Mouse (Mus musculus) liver, embryonic 14.5 days (tissue): ENCODE measurements around the gene Mindy4b-ps. TPM values are rescaled to one million over a fixed set of nuclear protein-coding genes. Genes with fewer than 3 reads are reported as not detected.

ENCODE experiments used
- ATAC-seq: fragments of 200-750 bp; cut with Nextera tagmentation; 2 replicates; pipeline ENCODE4 v1.8.0; 2017; ENCODE audit warnings: moderate number of reproducible peaks, mild to moderate bottlenecking, moderate library complexity; ENCODE audit not compliant: insufficient read depth
- DNase-seq, 3 experiments: peaks; one replicate each; pipeline ENCODE4 v3.0.0-alpha.2; 2012 to 2013; ENCODE audit warnings: low read depth in 3 of 3, low spot score in 3 of 3
- H3K27ac ChIP-seq: fragments of 300-500 bp; sonication (generic); 2 replicates; pipeline ENCODE4 v1.5.1; 2014; ENCODE audit warnings: moderate library complexity, mild to moderate bottlenecking, control low read depth, inconsistent platforms
- H3K27me3 ChIP-seq: fragments of 300-500 bp; sonication (generic); 2 replicates; pipeline ENCODE4 v1.6.1; 2014; ENCODE audit warnings: mild to moderate bottlenecking, low read length, moderate library complexity; ENCODE audit not compliant: control insufficient read depth, insufficient read depth
- H3K36me3 ChIP-seq: fragments of 300-500 bp; sonication (generic); replicated peaks from 2 replicates; pipeline ENCODE4 v1.6.1; 2014; ENCODE audit warnings: low read depth; ENCODE audit not compliant: control insufficient read depth, insufficient read depth
- H3K4me1 ChIP-seq, 2 experiments: fragments of 200-500 bp in 1 of 2; fragments of 300-500 bp in 1 of 2; sonication (generic) in 1 of 2; replicated peaks; 2 replicates each; pipeline ENCODE4 v1.6.1; 2012 to 2014; ENCODE audit warnings: antibody characterized with exemption in 1 of 2, inconsistent platforms in 1 of 2, low read length in 1 of 2; ENCODE audit not compliant: control insufficient read depth in 2 of 2, insufficient read depth in 2 of 2
- H3K4me2 ChIP-seq: fragments of 300-500 bp; sonication (generic); 2 replicates; pipeline ENCODE4 v1.6.1; 2014; ENCODE audit warnings: low read depth, mild to moderate bottlenecking, control low read depth, moderate library complexity
- H3K4me3 ChIP-seq, 2 experiments: fragments of 200-500 bp in 1 of 2; fragments of 300-500 bp in 1 of 2; sonication (generic) in 1 of 2; 2 replicates each; pipeline ENCODE4 v1.5.1; 2012 to 2014; ENCODE audit warnings: low read depth in 2 of 2, low read length in 2 of 2, mild to moderate bottlenecking in 2 of 2, control low read depth in 1 of 2, inconsistent platforms in 1 of 2, moderate library complexity in 1 of 2; ENCODE audit not compliant: insufficient read depth in 1 of 2
- H3K9ac ChIP-seq: fragments of 300-500 bp; sonication (generic); replicated peaks from 2 replicates; pipeline ENCODE4 v1.6.1; 2014; ENCODE audit warnings: mild to moderate bottlenecking, control low read depth, moderate library complexity
- H3K9me3 ChIP-seq: fragments of 300-500 bp; sonication (generic); 2 replicates; pipeline ENCODE4 v1.6.1; 2016; ENCODE audit warnings: low read length, mixed read lengths; ENCODE audit not compliant: control insufficient read depth
- CTCF ChIP-seq: IDR thresholded peaks from 2 replicates; pipeline ENCODE4 v1.5.1; 2016; ENCODE audit warnings: antibody characterized with exemption, low read depth, control low read depth
- EP300 ChIP-seq: IDR thresholded peaks from 2 replicates; pipeline ENCODE4 v1.6.1; 2016; ENCODE audit warnings: antibody characterized with exemption, low read depth
- WGBS: fragments of 180-500 bp; shearing (Covaris S2); extraction: QIAGEN DNeasy Blood & Tissue Kit; methylation state at CpG from one replicate; pipeline ENCODE4 v1.1.7; 2014; ENCODE audit not compliant: insufficient replicate concordance; 5-methylcytosine and 5-hydroxymethylcytosine counted together
- polyA plus RNA-seq, 2 experiments: library from polyadenylated mRNA; depleted of rRNA in 1 of 2; stranded (reverse) in 1 of 2; unstranded in 1 of 2; fragments of >200 nt; fragmentation: Nextera tagmentation in 1 of 2; extraction: Ambion mirVana in 1 of 2; gene quantifications; 2 replicates each; pipeline versions ENCODE4 v1.2.1 to v1.2.3; 2012 to 2014

Mindy4b-ps gene
- polyA plus RNA-seq, 2 experiments: not detected

DNA sequence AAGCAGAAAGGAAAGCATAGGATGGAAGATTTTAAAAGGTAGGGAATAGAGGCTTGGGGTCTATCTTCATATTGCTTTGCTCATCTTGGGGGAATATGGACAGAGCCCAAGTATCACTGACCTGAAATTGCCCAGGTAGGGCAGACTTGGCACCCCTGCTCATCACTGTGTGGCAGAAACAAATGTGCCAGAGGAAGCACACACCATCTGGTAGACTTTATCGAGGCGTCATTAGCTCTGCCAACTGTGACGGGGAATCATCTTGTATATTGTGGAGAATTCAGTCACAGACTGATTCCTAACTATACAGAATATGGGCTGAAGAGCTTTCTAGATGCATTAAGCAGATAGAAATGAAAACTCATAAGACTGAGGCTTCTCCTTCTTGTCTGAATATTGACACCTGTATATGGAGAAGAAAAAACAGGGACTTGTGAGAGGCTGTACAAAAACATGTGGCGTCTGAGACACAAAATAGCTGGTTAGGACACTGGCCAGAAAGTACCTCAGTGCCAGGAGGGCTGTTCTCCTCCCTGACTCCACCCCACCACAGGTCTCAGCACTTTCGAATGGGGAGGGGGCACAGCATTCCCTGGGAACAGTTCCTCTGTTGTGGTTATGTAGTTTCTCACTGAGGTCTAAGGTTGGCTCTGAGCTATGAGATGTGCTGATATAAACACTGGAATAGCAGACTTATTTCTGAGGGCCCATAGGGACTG lies 11.5 kb upstream of the Mindy4b-ps start:
- no peak for DNase-seq
- no peak for ATAC-seq
- Histone ChIP-seq H3K27ac (no peak overlapping the region), H3K9me3 (no peaks in the 10 kb centered on the region), H3K4me1 (no peaks in the 10 kb centered on the region), H3K27me3 (no peaks in the 10 kb centered on the region), H3K36me3 (no peaks in the 10 kb centered on the region), H3K4me3 (no peak overlapping the region), H3K4me2 (no peak overlapping the region), H3K9ac (no peak overlapping the region)
- TF ChIP-seq CTCF (no peak), EP300 (no peak)
- 58% methylated on average over 5 of the region's 5 CpGs for WGBS

DNA sequence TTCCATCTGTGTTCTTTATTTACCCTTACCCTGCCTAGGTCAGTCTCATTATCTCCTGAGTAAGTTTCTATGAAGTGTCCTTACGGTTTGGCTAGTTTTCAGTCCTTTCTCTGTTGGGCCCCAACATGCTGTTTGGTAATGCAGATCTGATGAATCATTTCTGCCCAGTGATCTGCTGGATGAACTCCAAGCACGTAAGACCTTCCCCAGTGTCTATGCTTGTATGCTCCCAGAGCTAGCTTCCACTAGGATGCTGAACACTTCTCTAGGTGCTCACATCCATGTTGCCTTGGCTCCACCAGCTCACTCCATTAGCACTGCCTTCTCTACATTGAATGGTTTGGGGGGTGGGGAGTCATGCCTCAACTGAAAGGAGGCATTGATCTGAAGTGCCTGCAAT lies 10.8 kb upstream of the Mindy4b-ps start:
- H3K27me3 ChIP-seq: no peaks in the 10 kb centered on the region
- H3K9ac ChIP-seq: no peak overlapping the region
- H3K27ac ChIP-seq: no peak overlapping the region
- TF ChIP-seq CTCF (no peak), EP300 (no peak)
- no peak overlapping the region for H3K4me3 ChIP-seq
- H3K4me2 ChIP-seq: no peak overlapping the region
- no peaks in the 10 kb centered on the region for H3K9me3 ChIP-seq
- DNase-seq: no peak
- no peaks in the 10 kb centered on the region for H3K36me3 ChIP-seq
- no peaks in the 10 kb centered on the region for H3K4me1 ChIP-seq
- 51% methylated on average over 2 of the region's 2 CpGs for WGBS
- ATAC-seq: no peak

DNA sequence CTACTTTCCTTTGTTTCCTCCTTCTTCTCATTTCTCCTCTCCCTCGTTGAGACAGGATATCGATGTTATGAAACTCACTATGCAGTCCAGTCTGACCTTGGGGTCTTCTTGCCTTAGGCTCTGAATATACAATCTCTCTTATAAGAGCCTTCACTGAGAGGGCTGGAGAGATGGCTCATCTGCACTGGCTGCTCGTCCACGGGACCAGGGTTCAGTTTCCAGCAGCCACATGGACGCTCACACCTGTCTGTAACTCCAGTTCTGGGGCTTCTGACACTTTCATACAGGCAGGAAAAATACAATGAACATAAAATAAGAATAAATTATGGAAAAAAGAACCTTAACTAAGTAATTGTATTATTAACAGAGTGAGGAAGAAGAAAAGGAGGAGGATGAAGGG lies 9.5 kb upstream of the Mindy4b-ps start:
- 50% methylated on average over 5 of the region's 5 CpGs for WGBS
- H3K4me2 ChIP-seq: no peak overlapping the region
- TF ChIP-seq CTCF: no peak

DNA sequence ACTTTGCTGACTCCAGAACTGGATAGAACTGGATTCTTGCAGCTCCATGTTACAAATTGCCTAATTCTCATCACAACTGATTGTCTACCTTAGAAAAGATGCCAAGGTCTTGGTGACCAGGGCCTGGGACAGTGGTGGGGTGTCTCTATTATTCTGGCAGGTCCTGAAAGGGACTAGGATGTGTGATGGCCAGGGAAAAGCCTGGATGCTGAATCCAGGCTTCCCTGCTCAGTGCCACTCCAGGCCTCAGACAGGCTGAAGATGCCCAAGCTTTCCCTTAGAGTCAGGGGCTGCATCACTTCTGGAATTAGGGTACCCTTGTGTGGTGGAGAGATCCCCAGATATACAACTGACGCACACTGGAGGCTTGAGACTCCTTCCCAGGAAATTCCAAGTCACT lies 7.8 kb upstream of the Mindy4b-ps start:
- no peak overlapping the region for H3K9ac ChIP-seq
- no peaks in the 10 kb centered on the region for H3K4me1 ChIP-seq
- WGBS: 57% methylated on average over 1 of the region's 1 CpGs
- no peak overlapping the region for H3K27ac ChIP-seq
- no peak overlapping the region for H3K4me3 ChIP-seq
- TF ChIP-seq EP300: no peak
- TF ChIP-seq CTCF: no peak
- no peak for DNase-seq
- no peak for ATAC-seq
- no peak overlapping the region for H3K4me2 ChIP-seq
- H3K27me3 ChIP-seq: no peaks in the 10 kb centered on the region
- H3K36me3 ChIP-seq: no peaks in the 10 kb centered on the region
- no peaks in the 10 kb centered on the region for H3K9me3 ChIP-seq

More for the DNA sequence above, 9.5 kb upstream of the Mindy4b-ps start:
- Histone ChIP-seq H3K4me1 (no peaks in the 10 kb centered on the region), H3K9me3 (no peaks in the 10 kb centered on the region), H3K9ac (no peak overlapping the region), H3K27ac (no peak overlapping the region), H3K4me3 (no peak overlapping the region), H3K27me3 (no peaks in the 10 kb centered on the region), H3K36me3 (no peaks in the 10 kb centered on the region)
- DNase-seq: no peak
- no peak for ATAC-seq

DNA sequence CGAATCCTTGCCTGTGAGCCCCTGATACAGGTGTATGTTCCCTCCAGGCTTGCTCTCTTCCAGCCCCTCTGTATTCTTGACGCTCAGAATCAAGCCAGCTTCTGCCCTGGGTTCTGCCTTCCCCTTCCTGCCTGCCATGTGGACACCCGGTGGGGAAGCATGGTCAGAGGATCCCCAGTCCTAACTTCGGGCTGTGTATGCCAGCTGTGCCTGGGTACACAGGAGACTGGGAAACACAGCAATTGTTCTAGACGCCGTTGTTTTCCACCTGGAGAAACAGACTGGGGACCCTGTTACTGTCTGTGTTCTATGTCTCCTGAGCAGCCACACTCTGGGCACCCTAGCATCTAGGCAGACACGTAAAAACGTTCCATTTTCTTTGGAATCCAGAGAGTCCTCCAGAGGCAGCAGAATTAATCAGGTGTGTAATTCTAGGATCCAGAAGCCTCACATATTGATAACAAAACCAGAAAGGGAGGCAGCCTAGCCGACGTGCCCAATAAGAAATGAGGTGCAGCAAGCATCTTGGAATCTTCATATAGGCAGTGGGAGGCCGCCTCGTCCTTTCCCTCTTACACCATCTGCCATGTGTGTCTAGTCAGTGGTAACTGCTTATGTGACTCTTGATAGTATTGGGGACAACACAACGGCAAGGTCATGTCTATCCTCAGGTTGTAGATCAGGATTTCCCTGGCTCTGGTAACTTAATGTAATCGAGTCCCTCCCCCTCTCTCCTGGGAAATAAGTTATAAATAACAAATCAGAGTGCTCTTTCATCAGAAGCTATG lies 6.4 kb upstream of the Mindy4b-ps start:
- ATAC-seq: no peak
- H3K9me3 ChIP-seq: no peaks in the 10 kb centered on the region
- 61% methylated on average over 14 of the region's 14 CpGs for WGBS

More for the DNA sequence above, 6.4 kb upstream of the Mindy4b-ps start:
- no peaks in the 10 kb centered on the region for H3K36me3 ChIP-seq
- no peak for DNase-seq
- no peak overlapping the region for H3K4me2 ChIP-seq
- H3K4me3 ChIP-seq: no peak overlapping the region
- H3K9ac ChIP-seq: no peak overlapping the region
- H3K27me3 ChIP-seq: no peaks in the 10 kb centered on the region
- H3K27ac ChIP-seq: no peak overlapping the region
- H3K4me1 ChIP-seq: no peaks in the 10 kb centered on the region
- TF ChIP-seq EP300: no peak
- no peak for TF ChIP-seq CTCF
